Mouse (Mus musculus) forebrain, embryonic 15.5 days (tissue): ENCODE results near the gene Mvp. TPM values are rescaled to one million over a fixed set of nuclear protein-coding genes. Genes with fewer than 3 reads are reported as not detected.

Experiments
- ATAC-seq: fragments of 200-750 bp; cut with Nextera tagmentation; replicated peaks from 2 replicates; pipeline ENCODE4 v1.8.0; 2017; ENCODE audit warnings: mild to moderate bottlenecking, moderate TSS enrichment, moderate library complexity
- H3K27ac ChIP-seq: fragments of 300-500 bp; sonication (generic); replicated peaks from 2 replicates; pipeline ENCODE4 v1.5.1; 2015; ENCODE audit warnings: mild to moderate bottlenecking, inconsistent platforms
- H3K27me3 ChIP-seq: fragments of 300-500 bp; sonication (generic); 2 replicates; pipeline ENCODE4 v1.6.1; 2015; ENCODE audit warnings: inconsistent platforms
- H3K36me3 ChIP-seq: fragments of 300-500 bp; sonication (generic); 2 replicates; pipeline ENCODE4 v1.6.1; 2015; ENCODE audit warnings: mild to moderate bottlenecking, inconsistent platforms
- H3K4me1 ChIP-seq: fragments of 300-500 bp; sonication (generic); 2 replicates; pipeline ENCODE4 v1.6.1; 2015; ENCODE audit warnings: inconsistent platforms
- H3K4me2 ChIP-seq: fragments of 300-500 bp; sonication (generic); replicated peaks from 2 replicates; pipeline ENCODE4 v1.6.1; 2015; ENCODE audit warnings: mild to moderate bottlenecking, inconsistent platforms
- H3K4me3 ChIP-seq: fragments of 300-500 bp; sonication (generic); 2 replicates; pipeline ENCODE4 v1.5.1; 2015; ENCODE audit warnings: mild to moderate bottlenecking, inconsistent platforms
- H3K9ac ChIP-seq: fragments of 300-500 bp; sonication (generic); replicated peaks from 2 replicates; pipeline ENCODE4 v1.6.1; 2015; ENCODE audit warnings: mild to moderate bottlenecking, inconsistent platforms
- H3K9me3 ChIP-seq: fragments of 300-500 bp; sonication (generic); 2 replicates; pipeline ENCODE4 v1.6.1; 2016; ENCODE audit warnings: inconsistent platforms
- WGBS: fragments of 180-500 bp; shearing (Covaris S2); methylation state at CpG from one replicate; pipeline ENCODE4 v1.1.7; 2015; ENCODE audit warnings: mixed read lengths; 5-methylcytosine and 5-hydroxymethylcytosine counted together
- microRNA-seq: library from miRNA; unstranded; fragments of <30 nt; microRNA quantifications from one replicate; pipeline ENCODE4, GENCODE M21; 2016
- polyA plus RNA-seq: library from polyadenylated mRNA; unstranded; fragments of >200 nt; fragmentation: Nextera tagmentation; extraction: Ambion mirVana; gene quantifications from 2 replicates; pipeline ENCODE4 v1.2.1, GENCODE M21; 2015

The Mvp gene
- polyA plus RNA-seq, 1 experiment from 2014 or later: 3.0 TPM

- no peak for ATAC-seq
These were observed 62.7 kb downstream of the Mvp start for GRCm38 (mm10) chr7:126951741-126952140.

GRCm38 (mm10) chr7:126950647-126951615 lies 63.5 kb downstream of the Mvp start:
- no peaks in the 10 kb centered on the region for H3K9me3 ChIP-seq
- peaks cover 44% of the 10 kb centered on the region for H3K4me1 ChIP-seq
- peak overlapping the region; percentile 58 for H3K4me3 ChIP-seq
- peak overlapping the region; percentile 71 for H3K9ac ChIP-seq
- H3K36me3 ChIP-seq: peaks cover 11% of the 10 kb centered on the region; the same call in 1 of the 2 replicates
- H3K4me2 ChIP-seq: peak overlapping the region; percentile 93
- no peaks in the 10 kb centered on the region for H3K27me3 ChIP-seq
- ATAC-seq: no peak
- 3% methylated on average over 26 of the region's 26 CpGs for WGBS
- peak overlapping the region; percentile 88 for H3K27ac ChIP-seq

More at GRCm38 (mm10) chr7:126951741-126952140, 62.7 kb downstream of the Mvp start:
- no peaks in the 10 kb centered on the region for H3K27me3 ChIP-seq
- peak overlapping the region; percentile 71 for H3K9ac ChIP-seq
- peaks cover 44% of the 10 kb centered on the region for H3K4me1 ChIP-seq
- peak overlapping the region; percentile 93 for H3K4me2 ChIP-seq
- peaks cover 12% of the 10 kb centered on the region; the same call in 1 of the 2 replicates for H3K36me3 ChIP-seq
- no peaks in the 10 kb centered on the region for H3K9me3 ChIP-seq
- WGBS: 19% methylated on average over 4 of the region's 4 CpGs
- H3K27ac ChIP-seq: no peak overlapping the region; the same call in 1 of the 2 replicates
- peak overlapping the region; percentile 58 for H3K4me3 ChIP-seq

DNA sequence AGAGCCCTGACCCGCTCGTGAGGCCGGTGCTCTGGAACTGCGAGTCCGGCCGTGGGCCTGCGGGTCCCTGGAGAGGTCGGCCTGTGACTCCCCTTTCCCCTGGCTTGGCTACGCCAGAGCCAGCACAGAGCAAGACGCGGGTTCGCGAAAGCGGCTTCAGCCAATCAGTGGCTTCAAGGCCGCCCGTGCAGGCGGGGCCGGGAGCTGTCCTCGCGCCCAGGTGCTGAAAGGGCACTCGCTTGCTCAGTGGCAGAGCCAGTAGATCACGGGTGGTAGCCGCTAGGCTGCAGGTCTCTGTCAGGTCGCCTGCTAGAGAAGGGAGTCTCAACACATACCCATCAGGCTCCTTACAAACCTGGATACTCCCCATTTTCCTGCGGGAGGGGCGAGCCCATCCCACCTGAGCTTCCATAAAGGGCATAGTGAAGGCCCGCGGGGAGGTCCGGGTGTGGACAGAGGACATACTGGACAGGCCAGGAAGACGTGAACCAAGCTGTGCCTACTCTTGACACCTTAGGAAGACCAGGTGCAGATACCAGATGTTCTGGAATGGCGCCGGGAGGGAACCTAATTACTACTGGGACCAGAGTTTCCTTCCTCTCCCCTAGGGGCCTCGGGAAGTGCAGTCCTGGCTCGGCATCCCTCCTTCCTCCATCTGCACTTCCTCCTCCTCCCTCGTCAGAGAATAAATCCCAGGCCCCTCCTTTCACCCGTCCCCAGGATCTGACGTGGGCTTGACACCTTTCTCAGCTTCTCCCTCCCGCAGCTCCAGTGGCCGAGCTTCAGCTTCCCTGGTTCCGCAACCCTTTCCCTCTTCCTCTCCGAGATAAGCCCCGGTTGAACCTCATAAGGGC lies 64.4 kb downstream of the Mvp start, which contains the start of gene Sez6l2:
Sez6l2 (plus strand) TSS at position 771 of the 854 bp plus-strand sequence.
- H3K27ac ChIP-seq: peak within 1 kb of the TSS; percentile 88
- peak; percentile 82 for ATAC-seq

DNA sequence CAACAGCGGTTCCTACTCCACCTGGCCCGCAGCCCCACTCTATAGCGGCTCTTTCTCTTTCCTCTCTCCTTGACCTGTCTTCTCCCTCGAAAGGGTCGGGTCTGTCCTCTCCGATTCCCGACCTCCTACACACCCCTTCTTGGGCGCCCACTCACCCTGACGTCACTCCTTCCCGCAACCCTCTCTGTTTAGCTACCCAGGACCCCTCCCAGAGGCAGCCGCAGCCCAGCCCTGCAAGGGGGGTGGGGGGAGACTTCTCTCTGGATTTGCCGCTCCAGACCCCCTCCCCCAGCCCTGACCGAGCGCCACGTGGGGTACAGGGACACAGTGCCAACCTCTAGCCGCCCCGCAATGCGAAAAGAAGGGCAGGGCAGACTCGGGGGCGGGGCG lies 65.0 kb downstream of the Mvp start, which contains the start of gene Asphd1:
Asphd1 (minus strand) TSS at position 180 of the 390 bp plus-strand sequence.
- Histone ChIP-seq H3K27me3 (no peaks in the 10 kb centered on the region), H3K27ac (peak within 1 kb of the TSS; percentile 88), H3K4me3 (peak within 1 kb of the TSS; percentile 58), H3K9ac (peak within 1 kb of the TSS; percentile 71), H3K4me2 (peak within 1 kb of the TSS; percentile 93), H3K4me1 (peaks cover 44% of the 10 kb centered on the region), H3K9me3 (no peaks in the 10 kb centered on the region), H3K36me3 (peaks cover 9% of the 10 kb centered on the region; the same call in 1 of the 2 replicates)
- under 1% methylated on average over 21 of the region's 21 CpGs for WGBS
- ATAC-seq: peak; percentile 70

More for the DNA sequence above, 64.4 kb downstream of the Mvp start, which contains the start of gene Sez6l2:
- H3K9ac ChIP-seq: peak within 1 kb of the TSS; percentile 71
- H3K36me3 ChIP-seq: peaks cover 9% of the 10 kb centered on the region; the same call in 1 of the 2 replicates
- H3K4me3 ChIP-seq: peak within 1 kb of the TSS; percentile 58
- H3K27me3 ChIP-seq: no peaks in the 10 kb centered on the region
- peak within 1 kb of the TSS; percentile 93 for H3K4me2 ChIP-seq
- under 1% methylated on average over 42 of the region's 42 CpGs for WGBS
- H3K4me1 ChIP-seq: peaks cover 44% of the 10 kb centered on the region
- no peaks in the 10 kb centered on the region for H3K9me3 ChIP-seq

GRCm38 (mm10) chr7:126948626-126949025 lies 65.8 kb downstream of the Mvp start:
- no peak for ATAC-seq
- H3K4me1 ChIP-seq: peaks cover 44% of the 10 kb centered on the region
- peaks cover 11% of the 10 kb centered on the region for H3K36me3 ChIP-seq
- H3K9me3 ChIP-seq: no peaks in the 10 kb centered on the region
- peak overlapping the region; percentile 93 for H3K4me2 ChIP-seq
- 78% methylated on average over 10 of the region's 10 CpGs for WGBS
- H3K9ac ChIP-seq: peak overlapping the region; percentile 71
- no peaks in the 10 kb centered on the region for H3K27me3 ChIP-seq
- H3K27ac ChIP-seq: peak overlapping the region; percentile 88
- H3K4me3 ChIP-seq: peak overlapping the region; percentile 58

DNA sequence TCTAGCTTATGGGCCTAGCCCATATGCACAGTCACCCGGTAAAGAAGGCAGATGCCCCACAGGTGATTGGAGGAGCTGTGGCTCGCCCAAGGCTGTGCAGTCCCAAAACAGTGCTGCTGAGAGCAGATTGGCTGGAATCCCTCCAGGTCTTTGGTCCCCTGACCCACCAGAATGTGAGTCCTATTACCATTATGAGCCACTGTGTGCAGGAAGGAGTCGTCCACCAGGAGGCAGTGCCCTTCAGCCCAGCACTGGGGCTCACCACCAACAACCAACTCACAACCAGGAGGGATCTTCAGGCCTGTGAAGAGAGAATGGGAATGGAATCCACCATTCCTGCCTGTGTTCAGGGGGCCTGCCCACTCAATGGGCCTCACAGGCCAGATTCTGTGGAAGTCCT lies 67.9 kb downstream of the Mvp start:
- Histone ChIP-seq H3K27ac (no peak overlapping the region), H3K4me1 (peaks cover 31% of the 10 kb centered on the region), H3K4me3 (no peak overlapping the region), H3K9me3 (no peaks in the 10 kb centered on the region), H3K4me2 (no peak overlapping the region), H3K36me3 (peaks cover 21% of the 10 kb centered on the region), H3K9ac (no peak overlapping the region), H3K27me3 (no peaks in the 10 kb centered on the region)
- no peak for ATAC-seq
- WGBS: 42% methylated on average over 3 of the region's 3 CpGs

- Histone ChIP-seq H3K4me1 (peaks cover 8% of the 10 kb centered on the region), H3K4me3 (no peak overlapping the region), H3K4me2 (no peak overlapping the region), H3K27me3 (no peaks in the 10 kb centered on the region), H3K9me3 (no peaks in the 10 kb centered on the region), H3K9ac (no peak overlapping the region), H3K27ac (no peak overlapping the region; the same call in 1 of the 2 replicates), H3K36me3 (peaks cover 34% of the 10 kb centered on the region)
- 52% methylated on average over 5 of the region's 5 CpGs for WGBS
- ATAC-seq: no peak
These were observed 72.6 kb downstream of the Mvp start for GRCm38 (mm10) chr7:126941801-126942200.

DNA sequence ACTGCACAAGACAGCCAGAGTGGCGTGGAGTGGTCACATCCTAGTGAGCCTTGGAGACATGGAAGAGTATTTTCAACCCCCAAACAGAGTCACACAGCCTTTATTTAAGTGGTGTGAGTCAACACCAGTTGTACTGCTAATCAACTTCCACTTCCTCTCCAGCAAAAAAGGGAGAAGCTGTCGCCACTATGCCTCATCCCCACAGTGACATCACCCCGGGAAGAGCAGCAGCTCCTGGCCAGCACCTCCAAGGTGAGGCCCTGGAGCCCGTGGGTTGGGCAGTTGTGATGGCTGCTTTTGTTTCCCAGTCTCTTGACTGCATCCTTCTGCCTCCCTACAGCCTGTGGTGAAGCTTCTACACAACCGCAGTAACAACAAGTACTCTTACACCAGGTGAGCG lies 73.2 kb downstream of the Mvp start:
- ATAC-seq: no peak
- Histone ChIP-seq H3K27ac (no peak overlapping the region; the same call in 1 of the 2 replicates), H3K9ac (no peak overlapping the region), H3K9me3 (no peaks in the 10 kb centered on the region), H3K4me1 (peaks cover 8% of the 10 kb centered on the region), H3K36me3 (peaks cover 41% of the 10 kb centered on the region), H3K27me3 (no peaks in the 10 kb centered on the region), H3K4me3 (no peak overlapping the region), H3K4me2 (no peak overlapping the region)
- 51% methylated on average over 6 of the region's 6 CpGs for WGBS

Small RNAs within 50 kb of the gene (microRNA-seq; reads per million reads assigned to microRNA genes)
- not detected for gene Gm44343

Other genes starting within 250 kb of the Mvp start
- gene Gdpd3, start 248.3 kb downstream of the Mvp start, polyA plus RNA-seq: 1.5 and 1.7 TPM in 2 replicates
- 207 and 213 TPM in 2 replicates for gene Ypel3, start 237.7 kb downstream of the Mvp start, polyA plus RNA-seq
- 0.41 and 0.65 TPM in 2 replicates for gene Tbx6, start 233.1 kb downstream of the Mvp start, polyA plus RNA-seq
- 215 TPM in 2 replicates for gene Ppp4c, start 222.1 kb downstream of the Mvp start, polyA plus RNA-seq
- gene Fam57b, start 217.0 kb downstream of the Mvp start, polyA plus RNA-seq: 35.1 and 38.1 TPM in 2 replicates
- not detected in 2 replicates for gene 4930451I11Rik, start 183.0 kb downstream of the Mvp start, polyA plus RNA-seq
- 9.0 and 9.1 TPM in 2 replicates for gene Doc2a, start 167.2 kb downstream of the Mvp start, polyA plus RNA-seq
- gene Hirip3, start 152.6 kb downstream of the Mvp start, polyA plus RNA-seq: 30.7 and 31.8 TPM in 2 replicates
- gene Ino80e, start 152.2 kb downstream of the Mvp start, polyA plus RNA-seq: 86.2 and 98.8 TPM in 2 replicates
- 54.1 and 56.8 TPM in 2 replicates for gene Taok2, start 129.9 kb downstream of the Mvp start, polyA plus RNA-seq
- 36.2 and 38.6 TPM in 2 replicates for gene Tmem219, start 91.7 kb downstream of the Mvp start, polyA plus RNA-seq
- gene Kctd13, start 85.7 kb downstream of the Mvp start, polyA plus RNA-seq: 132 and 136 TPM in 2 replicates
- 5.6 and 6.9 TPM in 2 replicates for gene Asphd1, start 65.0 kb downstream of the Mvp start, polyA plus RNA-seq
- 25.5 and 32.0 TPM in 2 replicates for gene Sez6l2, start 64.1 kb downstream of the Mvp start, polyA plus RNA-seq
- 104 and 105 TPM in 2 replicates for gene Cdipt, start 38.7 kb downstream of the Mvp start, polyA plus RNA-seq
- 0.56 and 0.88 TPM in 2 replicates for gene Cdiptos, start 38.5 kb downstream of the Mvp start, polyA plus RNA-seq
- not detected in 2 replicates for gene Pagr1b, start 1.9 kb upstream of the Mvp start, polyA plus RNA-seq
- 32.2 and 40.4 TPM in 2 replicates for gene Pagr1a, start 2.7 kb upstream of the Mvp start, polyA plus RNA-seq
- gene Gm42742, start 6.5 kb upstream of the Mvp start, polyA plus RNA-seq: 67.9 and 75.6 TPM in 2 replicates
- 18.0 and 19.8 TPM in 2 replicates for gene Prrt2, start 6.6 kb upstream of the Mvp start, polyA plus RNA-seq
- gene Maz, start 12.4 kb upstream of the Mvp start, polyA plus RNA-seq: 79.3 and 84.0 TPM in 2 replicates
- gene Kif22, start 27.9 kb upstream of the Mvp start, polyA plus RNA-seq: 67.6 and 69.0 TPM in 2 replicates
- gene Zg16, start 72.7 kb upstream of the Mvp start, polyA plus RNA-seq: not detected in 2 replicates
- gene AI467606, start 76.7 kb upstream of the Mvp start, polyA plus RNA-seq: 1.3 and 1.6 TPM in 2 replicates
- 0.50 and 0.66 TPM in 2 replicates for gene Qprt, start 107.6 kb upstream of the Mvp start, polyA plus RNA-seq
- not detected in 2 replicates for gene Spn, start 123.2 kb upstream of the Mvp start, polyA plus RNA-seq
- gene Cd2bp2, start 181.4 kb upstream of the Mvp start, polyA plus RNA-seq: 86.7 and 91.5 TPM in 2 replicates
- 33.6 and 35.1 TPM in 2 replicates for gene Tbc1d10b, start 193.8 kb upstream of the Mvp start, polyA plus RNA-seq
- 6.1 and 6.3 TPM in 2 replicates for gene Mylpf, start 194.3 kb upstream of the Mvp start, polyA plus RNA-seq
- gene Zfp553, start 218.4 kb upstream of the Mvp start, polyA plus RNA-seq: 70.7 and 71.5 TPM in 2 replicates
- 21.8 and 27.8 TPM in 2 replicates for gene Sept1, start 218.5 kb upstream of the Mvp start, polyA plus RNA-seq
- 65.2 and 65.9 TPM in 2 replicates for gene Zfp771, start 229.7 kb upstream of the Mvp start, polyA plus RNA-seq
- gene Dctpp1, start 246.1 kb upstream of the Mvp start, polyA plus RNA-seq: 159 and 166 TPM in 2 replicates